Mouse (Mus musculus): ENCODE results near the gene Car15. TPM values are rescaled to one million over a fixed set of nuclear protein-coding genes. Genes with fewer than 3 reads are reported as not detected.

Car15 gene
- polyA plus RNA-seq, 1 experiment from 2014 or later, result 0.52 TPM

- Histone ChIP-seq H3K9ac (replicated peaks) (no peak overlapping the region), H3K36me3 (replicated peaks; ENCODE audit: insufficient read depth, low read length) (peaks cover 19% of the 10 kb centered on the region), H3K9me3 (ENCODE audit: low read length) (no peaks in the 10 kb centered on the region), H3K27me3 (ENCODE audit: insufficient read depth, low read length) (no peaks in the 10 kb centered on the region), H3K4me3 (ENCODE audit: low read depth, low read length) (no peak overlapping the region), H3K4me2 (ENCODE audit: low read depth, low read length) (no peak overlapping the region), H3K4me1 (ENCODE audit: insufficient read depth) (0 out of 2 replicates have a peak, but pooled peaks cover 4% of the 10 kb centered on the region), H3K27ac (ENCODE audit: low read depth) (no peak overlapping the region)
- peak; percentile 19; the same call in 1 of the 2 replicates for ATAC-seq
- 51% methylated on average over 4 of the region's 4 CpGs for WGBS (ENCODE audit: insufficient replicate concordance)
- DNase-seq, result no peak
- TF ChIP-seq EP300 (IDR thresholded peaks at IDR 0.05; ENCODE audit: low read depth) (no peak), CTCF (IDR thresholded peaks at IDR 0.05; ENCODE audit: low read depth) (no peak)
Observed at GRCm38 (mm10) chr16:17872995-17873394, 34.8 kb upstream of the Car15 start.

- H3K9ac ChIP-seq (replicated peaks), result no peak overlapping the region
- no peak for DNase-seq
- no peaks in the 10 kb centered on the region for H3K9me3 ChIP-seq (ENCODE audit: low read length)
- H3K36me3 ChIP-seq (replicated peaks; ENCODE audit: insufficient read depth, low read length), result peaks cover 17% of the 10 kb centered on the region
- TF ChIP-seq EP300 (IDR thresholded peaks at IDR 0.05; ENCODE audit: low read depth), result peak; percentile 35; the same call in 1 of the 2 replicates
- no peak for TF ChIP-seq CTCF (IDR thresholded peaks at IDR 0.05; ENCODE audit: low read depth)
- no peak overlapping the region for H3K4me2 ChIP-seq (ENCODE audit: low read depth, low read length)
- no peaks in the 10 kb centered on the region for H3K27me3 ChIP-seq (ENCODE audit: insufficient read depth, low read length)
- no peak overlapping the region for H3K4me3 ChIP-seq (ENCODE audit: low read depth, low read length)
- no peak overlapping the region for H3K27ac ChIP-seq (ENCODE audit: low read depth)
- no peak for ATAC-seq
- 0 out of 2 replicates have a peak, but pooled peaks cover 4% of the 10 kb centered on the region for H3K4me1 ChIP-seq (ENCODE audit: insufficient read depth)
- 56% methylated on average over 5 of the region's 5 CpGs for WGBS (ENCODE audit: insufficient replicate concordance)
Observed at GRCm38 (mm10) chr16:17871248-17871647, 33.1 kb upstream of the Car15 start.

GRCm38 (mm10) chr16:17865770-17866169 is 27.6 kb upstream of the Car15 start:
- DNase-seq (no peak), ATAC-seq (peak; percentile 63)
- Histone ChIP-seq H3K4me2 (ENCODE audit: low read depth, low read length) (no peak overlapping the region), H3K4me3 (ENCODE audit: low read depth, low read length) (no peak overlapping the region), H3K27ac (ENCODE audit: low read depth) (no peak overlapping the region), H3K36me3 (replicated peaks; ENCODE audit: insufficient read depth, low read length) (peaks cover 18% of the 10 kb centered on the region), H3K9me3 (ENCODE audit: low read length) (no peaks in the 10 kb centered on the region), H3K4me1 (ENCODE audit: insufficient read depth) (peaks cover 3% of the 10 kb centered on the region; the same call in 1 of the 2 replicates), H3K9ac (replicated peaks) (no peak overlapping the region), H3K27me3 (ENCODE audit: insufficient read depth, low read length) (no peaks in the 10 kb centered on the region)
- 58% methylated on average over 6 of the region's 6 CpGs for WGBS (ENCODE audit: insufficient replicate concordance)
- TF ChIP-seq CTCF (IDR thresholded peaks at IDR 0.05; ENCODE audit: low read depth) (no peak), EP300 (IDR thresholded peaks at IDR 0.05; ENCODE audit: low read depth) (no peak)

- Histone ChIP-seq H3K36me3 (replicated peaks; ENCODE audit: insufficient read depth, low read length) (peaks cover 22% of the 10 kb centered on the region), H3K4me1 (ENCODE audit: insufficient read depth) (peaks cover 3% of the 10 kb centered on the region; the same call in 1 of the 2 replicates), H3K27ac (ENCODE audit: low read depth) (no peak overlapping the region), H3K4me3 (ENCODE audit: low read depth, low read length) (no peak overlapping the region), H3K4me2 (ENCODE audit: low read depth, low read length) (no peak overlapping the region), H3K27me3 (ENCODE audit: insufficient read depth, low read length) (no peaks in the 10 kb centered on the region), H3K9ac (replicated peaks) (no peak overlapping the region), H3K9me3 (ENCODE audit: low read length) (no peaks in the 10 kb centered on the region)
- no peak for ATAC-seq
- 35% methylated on average over 2 of the region's 2 CpGs for whole genome bisulfite sequencing (ENCODE audit: insufficient replicate concordance)
- TF ChIP-seq EP300 (IDR thresholded peaks at IDR 0.05; ENCODE audit: low read depth) (no peak), CTCF (IDR thresholded peaks at IDR 0.05; ENCODE audit: low read depth) (no peak)
- no peak for DNase-seq
Observed at GRCm38 (mm10) chr16:17865293-17865692, 27.1 kb upstream of the Car15 start.

- H3K4me3 ChIP-seq (ENCODE audit: low read depth, low read length), result no peak overlapping the region
- H3K36me3 ChIP-seq (replicated peaks; ENCODE audit: insufficient read depth, low read length), result peaks cover 68% of the 10 kb centered on the region
- DNase-seq (peak; percentile 48), ATAC-seq (no peak)
- no peak overlapping the region for H3K27ac ChIP-seq (ENCODE audit: low read depth)
- H3K9me3 ChIP-seq (ENCODE audit: low read length), result no peaks in the 10 kb centered on the region
- no peak overlapping the region for H3K9ac ChIP-seq (replicated peaks)
- H3K27me3 ChIP-seq (ENCODE audit: insufficient read depth, low read length), result no peaks in the 10 kb centered on the region
- H3K4me1 ChIP-seq (ENCODE audit: insufficient read depth), result no peaks in the 10 kb centered on the region
- no peak overlapping the region for H3K4me2 ChIP-seq (ENCODE audit: low read depth, low read length)
- TF ChIP-seq CTCF (IDR thresholded peaks at IDR 0.05; ENCODE audit: low read depth), result peak; percentile 75
- no peak for TF ChIP-seq EP300 (IDR thresholded peaks at IDR 0.05; ENCODE audit: low read depth)
Observed at GRCm38 (mm10) chr16:17858592-17858991, 20.4 kb upstream of the Car15 start.

- peaks cover 74% of the 10 kb centered on the region for H3K36me3 ChIP-seq (replicated peaks; ENCODE audit: insufficient read depth, low read length)
- H3K9ac ChIP-seq (replicated peaks), result no peak overlapping the region
- H3K4me1 ChIP-seq (ENCODE audit: insufficient read depth), result no peaks in the 10 kb centered on the region
- no peak overlapping the region for H3K4me2 ChIP-seq (ENCODE audit: low read depth, low read length)
- no peak for DNase-seq
- TF ChIP-seq CTCF (IDR thresholded peaks at IDR 0.05; ENCODE audit: low read depth), result no peak
- no peak for TF ChIP-seq EP300 (IDR thresholded peaks at IDR 0.05; ENCODE audit: low read depth)
- H3K27ac ChIP-seq (ENCODE audit: low read depth), result no peak overlapping the region
- WGBS (ENCODE audit: insufficient replicate concordance), result 88% methylated on average over 7 of the region's 7 CpGs
- no peaks in the 10 kb centered on the region for H3K27me3 ChIP-seq (ENCODE audit: insufficient read depth, low read length)
- ATAC-seq, result no peak
- no peaks in the 10 kb centered on the region for H3K9me3 ChIP-seq (ENCODE audit: low read length)
- H3K4me3 ChIP-seq (ENCODE audit: low read depth, low read length), result no peak overlapping the region
Observed at GRCm38 (mm10) chr16:17857157-17857556, 19.0 kb upstream of the Car15 start.

GRCm38 (mm10) chr16:17853263-17853662 is 15.1 kb upstream of the Car15 start:
- Histone ChIP-seq H3K36me3 (replicated peaks; ENCODE audit: insufficient read depth, low read length) (peaks cover 85% of the 10 kb centered on the region), H3K4me2 (ENCODE audit: low read depth, low read length) (no peak overlapping the region)

More at GRCm38 (mm10) chr16:17853263-17853662, 15.1 kb upstream of the Car15 start:
- no peak overlapping the region for H3K4me3 ChIP-seq (ENCODE audit: low read depth, low read length)
- no peak overlapping the region for H3K27ac ChIP-seq (ENCODE audit: low read depth)
- no peak for TF ChIP-seq EP300 (IDR thresholded peaks at IDR 0.05; ENCODE audit: low read depth)
- no peak for TF ChIP-seq CTCF (IDR thresholded peaks at IDR 0.05; ENCODE audit: low read depth)
- DNase-seq (no peak), ATAC-seq (no peak)
- no peaks in the 10 kb centered on the region for H3K27me3 ChIP-seq (ENCODE audit: insufficient read depth, low read length)
- 78% methylated on average over 2 of the region's 2 CpGs for whole genome bisulfite sequencing (ENCODE audit: insufficient replicate concordance)
- no peaks in the 10 kb centered on the region for H3K4me1 ChIP-seq (ENCODE audit: insufficient read depth)
- no peak overlapping the region for H3K9ac ChIP-seq (replicated peaks)
- no peaks in the 10 kb centered on the region for H3K9me3 ChIP-seq (ENCODE audit: low read length)
